Comparison of ENCODE assay signal across 17 mouse cellular contexts in the genomic region with DNA sequence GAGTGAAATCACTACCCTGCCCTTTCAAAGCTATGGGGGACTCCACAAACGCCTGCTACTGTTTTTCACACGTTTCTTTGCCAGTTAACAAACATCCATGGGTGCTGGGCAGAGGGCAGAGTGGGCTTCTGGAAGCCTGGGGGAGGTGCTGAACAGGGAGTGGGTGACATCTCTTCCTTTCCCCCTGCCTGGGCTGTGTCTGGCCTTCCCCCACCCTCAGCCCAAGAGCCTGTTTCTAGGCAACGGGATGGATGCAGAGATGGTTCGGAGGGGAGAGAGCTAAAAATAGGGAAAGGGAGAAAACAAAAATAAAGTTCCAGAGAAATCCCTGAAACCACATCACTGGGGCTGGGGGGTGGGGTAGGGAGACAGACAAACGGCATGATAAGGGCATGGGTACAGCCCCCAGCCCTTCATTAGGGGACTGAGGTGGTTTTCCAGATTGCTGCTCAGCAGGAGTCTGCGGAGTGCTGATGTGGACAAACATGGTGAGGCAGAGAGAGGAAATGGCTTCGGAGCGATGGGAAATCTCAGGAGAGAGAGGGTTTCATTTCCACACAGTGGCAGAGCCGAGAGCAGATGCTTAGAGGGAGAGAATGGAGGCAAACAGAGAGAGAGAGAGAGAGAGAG. TPM values are rescaled to one million over a fixed set of nuclear protein-coding genes. Genes with fewer than 3 reads are reported as not detected.
A peak's percentile ranks its signal among the peaks of the same experiment; 100 is the strongest.
DNase-seq lines count a peak whose midpoint lies in the region; ATAC-seq and TF ChIP-seq lines count a peak whose summit lies in the region.
"Had no signal": no experiment of that assay in that cellular context is flagged by ENCODE, and none has a peak within 500 bp of the region (broad histone marks: within the 10 kb centered on the region; RNA-seq: fewer than 3 reads in every experiment).

No protein-coding gene starts in this region.

- peaks cover 47% of the 10 kb centered on the region for H3K4me1 ChIP-seq in hindbrain, embryonic 12.5 days
- H3K4me1 ChIP-seq in hindbrain, embryonic 11.5 days (replicated peaks; ENCODE audit: control insufficient read depth, insufficient read depth, low read length): peaks cover 6% of the 10 kb centered on the region; the same call in 1 of the 2 replicates
- H3K4me1 ChIP-seq in forebrain, embryonic 15.5 days: peaks cover 78% of the 10 kb centered on the region
- H3K4me1 ChIP-seq in midbrain, embryonic 14.5 days (ENCODE audit: control insufficient read depth, insufficient read depth, low read length): peaks cover 41% of the 10 kb centered on the region
- peaks cover 6% of the 10 kb centered on the region for H3K4me1 ChIP-seq in thymus, adult 2 months (replicated peaks; ENCODE audit: control insufficient read depth, insufficient read depth, low read length)

- no peaks in the 10 kb centered on the region for H3K36me3 ChIP-seq in hindbrain, embryonic 12.5 days
- H3K36me3 ChIP-seq in hindbrain, embryonic 11.5 days (ENCODE audit: control insufficient read depth, insufficient read depth, low read length): no peaks in the 10 kb centered on the region
- H3K36me3 ChIP-seq in forebrain, embryonic 15.5 days: no peaks in the 10 kb centered on the region
- H3K36me3 ChIP-seq in midbrain, embryonic 14.5 days (ENCODE audit: control insufficient read depth, insufficient read depth, low read length): no peaks in the 10 kb centered on the region
- no peaks in the 10 kb centered on the region for H3K36me3 ChIP-seq in thymus, adult 2 months (ENCODE audit: control insufficient read depth, insufficient read depth, low read length)
- H3K36me3 ChIP-seq: embryonic facial prominence, embryonic 15.5 days; lung, embryonic 15.5 days had no signal

- H3K9ac ChIP-seq in hindbrain, embryonic 12.5 days: peak overlapping the region; percentile 19
- no peak overlapping the region for H3K9ac ChIP-seq in hindbrain, embryonic 11.5 days (ENCODE audit: low read depth, low read length)
- H3K9ac ChIP-seq in forebrain, embryonic 15.5 days (replicated peaks): no peak overlapping the region
- peak overlapping the region; percentile 24 for H3K9ac ChIP-seq in midbrain, embryonic 14.5 days (replicated peaks; ENCODE audit: low read length)
- H3K9ac ChIP-seq: embryonic facial prominence, embryonic 15.5 days; lung, embryonic 15.5 days had no signal

- no peak for TF ChIP-seq POLR2A in brain, embryonic 14.5 days (IDR thresholded peaks at IDR 0.05; ENCODE audit: borderline replicate concordance, extremely low read depth, insufficient read depth, insufficient read length, poor library complexity, severe bottlenecking)
- no peak for TF ChIP-seq POLR2A in thymus, adult 2 months (IDR thresholded peaks at IDR 0.05; ENCODE audit: control insufficient read depth, extremely low read depth, insufficient read depth, low read length, poor library complexity)

- DNase-seq in hindbrain, embryonic 11.5 days (ENCODE audit: low spot score): no peak
- peak; percentile 54 for DNase-seq in brain, embryonic 14.5 days (ENCODE audit: low read depth)
- peak; percentile 32 for DNase-seq in midbrain, embryonic 14.5 days
- DNase-seq in kidney, postnatal 25 days: no peak
- no peak for DNase-seq in thymus, adult 2 months
- DNase-seq in kidney, postnatal 10 days: no peak
- DNase-seq: adrenal gland, adult 8-10 months; gastrocnemius, adult 2 months; liver; thymus, postnatal 25 days had no signal

- no peak overlapping the region; the same call in 1 of the 2 replicates for H3K4me2 ChIP-seq in hindbrain, embryonic 12.5 days (replicated peaks)
- no peak overlapping the region for H3K4me2 ChIP-seq in hindbrain, embryonic 11.5 days (replicated peaks; ENCODE audit: low read depth, low read length)
- H3K4me2 ChIP-seq in forebrain, embryonic 15.5 days (replicated peaks): peak overlapping the region; percentile 21
- peak overlapping the region; percentile 18; the same call in 1 of the 2 replicates for H3K4me2 ChIP-seq in midbrain, embryonic 14.5 days (ENCODE audit: low read length)
- H3K4me2 ChIP-seq: embryonic facial prominence, embryonic 15.5 days; heart, embryonic 11.5 days; lung, embryonic 15.5 days had no signal

- peaks cover 52% of the 10 kb centered on the region for H3K27me3 ChIP-seq in hindbrain, embryonic 12.5 days
- H3K27me3 ChIP-seq in hindbrain, embryonic 11.5 days (ENCODE audit: control insufficient read depth, insufficient read depth, low read length): peaks cover 7% of the 10 kb centered on the region; the same call in 1 of the 2 replicates
- H3K27me3 ChIP-seq in forebrain, embryonic 15.5 days: peaks cover 5% of the 10 kb centered on the region; the same call in 1 of the 2 replicates
- 0 out of 2 replicates have a peak, but pooled peaks cover 10% of the 10 kb centered on the region for H3K27me3 ChIP-seq in midbrain, embryonic 14.5 days (ENCODE audit: control insufficient read depth, insufficient read depth, low read length)
- H3K27me3 ChIP-seq in thymus, adult 2 months (ENCODE audit: control insufficient read depth, insufficient read depth, low read length): peaks cover 2% of the 10 kb centered on the region; the same call in 1 of the 2 replicates

- no peak overlapping the region for H3K4me3 ChIP-seq in hindbrain, embryonic 12.5 days
- H3K4me3 ChIP-seq in hindbrain, embryonic 11.5 days (ENCODE audit: low read depth, low read length): no peak overlapping the region
- no peak overlapping the region for H3K4me3 ChIP-seq in forebrain, embryonic 15.5 days
- H3K4me3 ChIP-seq in midbrain, embryonic 14.5 days (replicated peaks; ENCODE audit: low read depth, low read length): no peak overlapping the region
- H3K4me3 ChIP-seq in thymus, adult 2 months (ENCODE audit: control insufficient read depth, insufficient read depth, low read length): no peak overlapping the region
- H3K4me3 ChIP-seq: embryonic facial prominence, embryonic 15.5 days; gastrocnemius, adult 2 months; lung, embryonic 15.5 days had no signal

- peak overlapping the region; percentile 78 for H3K27ac ChIP-seq in hindbrain, embryonic 12.5 days
- no peak overlapping the region for H3K27ac ChIP-seq in hindbrain, embryonic 11.5 days (ENCODE audit: low read depth, low read length)
- H3K27ac ChIP-seq in forebrain, embryonic 15.5 days (replicated peaks): peak overlapping the region; percentile 82
- H3K27ac ChIP-seq in midbrain, embryonic 14.5 days (replicated peaks; ENCODE audit: low read depth, low read length): peak overlapping the region; percentile 61
- no peak overlapping the region for H3K27ac ChIP-seq in thymus, adult 2 months (ENCODE audit: control insufficient read depth, insufficient read depth, low read length)
- H3K27ac ChIP-seq: embryonic facial prominence, embryonic 15.5 days; gastrocnemius, adult 2 months; kidney, postnatal 0 days; lung, embryonic 15.5 days had no signal

- no peaks in the 10 kb centered on the region for H3K9me3 ChIP-seq in hindbrain, embryonic 12.5 days (replicated peaks)
- H3K9me3 ChIP-seq in hindbrain, embryonic 11.5 days (ENCODE audit: control insufficient read depth, low read length): no peaks in the 10 kb centered on the region
- no peaks in the 10 kb centered on the region for H3K9me3 ChIP-seq in forebrain, embryonic 15.5 days
- H3K9me3 ChIP-seq in midbrain, embryonic 14.5 days (ENCODE audit: control insufficient read depth, low read length): no peaks in the 10 kb centered on the region
- H3K9me3 ChIP-seq: embryonic facial prominence, embryonic 15.5 days; lung, embryonic 15.5 days had no signal

- 20% methylated on average over 9 of the region's 9 CpGs for WGBS in hindbrain, embryonic 12.5 days
- 34% methylated on average over 9 of the region's 9 CpGs for WGBS in hindbrain, embryonic 11.5 days
- 15% methylated on average over 9 of the region's 9 CpGs for WGBS in forebrain, embryonic 15.5 days
- WGBS in midbrain, embryonic 14.5 days: 15% methylated on average over 9 of the region's 9 CpGs
- WGBS in thymus, adult 2 months: 36% methylated on average over 9 of the region's 9 CpGs

- no peak for ATAC-seq in hindbrain, embryonic 12.5 days (ENCODE audit: low FRiP score)
- ATAC-seq in hindbrain, embryonic 11.5 days (ENCODE audit: low FRiP score): no peak
- no peak for ATAC-seq in forebrain, embryonic 15.5 days (replicated peaks)
- no peak for ATAC-seq in midbrain, embryonic 14.5 days (ENCODE audit: low FRiP score, low TSS enrichment)
- ATAC-seq: CD4-positive, CD25-positive, alpha-beta regulatory T cell, adult 4 months had no signal

- TF ChIP-seq CTCF in brain, embryonic 14.5 days (IDR thresholded peaks at IDR 0.05; ENCODE audit: borderline replicate concordance, extremely low read depth, insufficient read depth, insufficient read length): no peak
- TF ChIP-seq CTCF in thymus, adult 2 months (IDR thresholded peaks at IDR 0.05; ENCODE audit: borderline replicate concordance, control insufficient read depth, extremely low read depth, insufficient read depth, low read length, poor library complexity): no peak

RNA-seq across cellular contexts. Expression of gene Gprin1, which starts 5.6 kb away (rescaled TPM):
- polyA plus RNA-seq in hindbrain, embryonic 12.5 days (2016; fragmentation: Nextera tagmentation; extraction: Ambion mirVana): 26.0 and 30.7 TPM in 2 replicates
- polyA plus RNA-seq in hindbrain, embryonic 11.5 days (2014; fragmentation: Nextera tagmentation; extraction: Ambion mirVana): 7.5 and 11.2 TPM in 2 replicates
- polyA plus RNA-seq in brain, embryonic 14.5 days (2012; rRNA removed): 77.7 and 109 TPM in 2 replicates
- 15.6 and 22.5 TPM in 2 replicates for polyA plus RNA-seq in forebrain, embryonic 15.5 days (2015; fragmentation: Nextera tagmentation; extraction: Ambion mirVana)
- polyA plus RNA-seq in midbrain, embryonic 14.5 days (2014; fragmentation: Nextera tagmentation; extraction: Ambion mirVana): 19.1 and 29.4 TPM in 2 replicates
- polyA plus RNA-seq in thymus, adult 2 months (2012; rRNA removed): 0.18 and 0.19 TPM in 2 replicates
- polyA plus RNA-seq: CD4-positive, CD25-positive, alpha-beta regulatory T cell, adult 4 months had no signal

RNA-seq across cellular contexts. Expression of gene Sncb, which starts 11.1 kb away (rescaled TPM):
- polyA plus RNA-seq in hindbrain, embryonic 12.5 days (2016; fragmentation: Nextera tagmentation; extraction: Ambion mirVana): 2.5 and 2.9 TPM in 2 replicates
- 2.3 and 2.5 TPM in 2 replicates for polyA plus RNA-seq in hindbrain, embryonic 11.5 days (2014; fragmentation: Nextera tagmentation; extraction: Ambion mirVana)
- 45.8 and 73.6 TPM in 2 replicates for polyA plus RNA-seq in brain, embryonic 14.5 days (2012; rRNA removed)
- 23.3 and 25.0 TPM in 2 replicates for polyA plus RNA-seq in forebrain, embryonic 15.5 days (2015; fragmentation: Nextera tagmentation; extraction: Ambion mirVana)
- 37.5 and 53.7 TPM in 2 replicates for polyA plus RNA-seq in midbrain, embryonic 14.5 days (2014; fragmentation: Nextera tagmentation; extraction: Ambion mirVana)
- 0.53 and 1.6 TPM in 2 replicates for polyA plus RNA-seq in thymus, adult 2 months (2012; rRNA removed)
- polyA plus RNA-seq: kidney, postnatal 0 days had no signal

RNA-seq across cellular contexts. Expression of gene Eif4e1b, which starts 28.5 kb away (rescaled TPM):
- not detected in 2 replicates for polyA plus RNA-seq in hindbrain, embryonic 12.5 days (2016; fragmentation: Nextera tagmentation; extraction: Ambion mirVana)
- not detected in 2 replicates for polyA plus RNA-seq in hindbrain, embryonic 11.5 days (2014; fragmentation: Nextera tagmentation; extraction: Ambion mirVana)
- polyA plus RNA-seq in brain, embryonic 14.5 days (2012; rRNA removed): not detected in 2 replicates
- polyA plus RNA-seq in forebrain, embryonic 15.5 days (2015; fragmentation: Nextera tagmentation; extraction: Ambion mirVana): not detected in 2 replicates
- polyA plus RNA-seq in midbrain, embryonic 14.5 days (2014; fragmentation: Nextera tagmentation; extraction: Ambion mirVana): not detected in 2 replicates
- polyA plus RNA-seq in thymus, adult 2 months (2012; rRNA removed): not detected in 2 replicates
- polyA plus RNA-seq: CD4-positive, CD25-positive, alpha-beta regulatory T cell, adult 4 months; embryonic facial prominence, embryonic 15.5 days; heart, embryonic 11.5 days; kidney, postnatal 0 days; lung, embryonic 15.5 days had no signal

RNA-seq across cellular contexts. Expression of gene Tspan17, which starts 33.9 kb away (rescaled TPM):
- 30.0 and 35.0 TPM in 2 replicates for polyA plus RNA-seq in hindbrain, embryonic 12.5 days (2016; fragmentation: Nextera tagmentation; extraction: Ambion mirVana)
- 12.0 and 13.2 TPM in 2 replicates for polyA plus RNA-seq in hindbrain, embryonic 11.5 days (2014; fragmentation: Nextera tagmentation; extraction: Ambion mirVana)
- polyA plus RNA-seq in brain, embryonic 14.5 days (2012; rRNA removed): 14.4 and 23.1 TPM in 2 replicates
- 20.5 and 22.9 TPM in 2 replicates for polyA plus RNA-seq in forebrain, embryonic 15.5 days (2015; fragmentation: Nextera tagmentation; extraction: Ambion mirVana)
- 25.5 and 40.2 TPM in 2 replicates for polyA plus RNA-seq in midbrain, embryonic 14.5 days (2014; fragmentation: Nextera tagmentation; extraction: Ambion mirVana)
- polyA plus RNA-seq in thymus, adult 2 months (2012; rRNA removed): 6.3 and 6.4 TPM in 2 replicates

RNA-seq across cellular contexts. Expression of gene Cdhr2, which starts 54.1 kb away (rescaled TPM):
- not detected in 2 replicates for polyA plus RNA-seq in hindbrain, embryonic 12.5 days (2016; fragmentation: Nextera tagmentation; extraction: Ambion mirVana)
- polyA plus RNA-seq in hindbrain, embryonic 11.5 days (2014; fragmentation: Nextera tagmentation; extraction: Ambion mirVana): not detected in 2 replicates
- 0.05 and 0.16 TPM in 2 replicates for polyA plus RNA-seq in brain, embryonic 14.5 days (2012; rRNA removed)
- 0.05 and 0.29 TPM in 2 replicates for polyA plus RNA-seq in forebrain, embryonic 15.5 days (2015; fragmentation: Nextera tagmentation; extraction: Ambion mirVana)
- 0.22 and 0.23 TPM in 2 replicates for polyA plus RNA-seq in midbrain, embryonic 14.5 days (2014; fragmentation: Nextera tagmentation; extraction: Ambion mirVana)
- 1.2 and 1.3 TPM in 2 replicates for polyA plus RNA-seq in thymus, adult 2 months (2012; rRNA removed)
- polyA plus RNA-seq: CD4-positive, CD25-positive, alpha-beta regulatory T cell, adult 4 months; embryonic facial prominence, embryonic 15.5 days had no signal

Comparison
In these comparisons a context has a peak if more than half of its experiments do, and no peak if none do; other contexts are left out.
1. H3K27ac ChIP-seq: peak in hindbrain, embryonic 12.5 days (single experiment), forebrain, embryonic 15.5 days (single experiment) and midbrain, embryonic 14.5 days (single experiment); none in hindbrain, embryonic 11.5 days (single experiment) and thymus, adult 2 months (single experiment).
2. H3K9ac ChIP-seq: peak in hindbrain, embryonic 12.5 days (single experiment) and midbrain, embryonic 14.5 days (single experiment); none in hindbrain, embryonic 11.5 days (single experiment) and forebrain, embryonic 15.5 days (single experiment).
3. H3K4me2 ChIP-seq: peak in forebrain, embryonic 15.5 days (single experiment) and midbrain, embryonic 14.5 days (single experiment); none in hindbrain, embryonic 12.5 days (single experiment) and hindbrain, embryonic 11.5 days (single experiment).
4. DNase-seq: peak in brain, embryonic 14.5 days (single experiment) and midbrain, embryonic 14.5 days (single experiment); none in hindbrain, embryonic 11.5 days (single experiment), kidney, postnatal 25 days (0 of 2), thymus, adult 2 months (single experiment) and kidney, postnatal 10 days (single experiment).